Mouse (Mus musculus) hindbrain, postnatal 0 days (tissue): Measurements from ENCODE around the gene Colgalt2. TPM values are rescaled to one million over a fixed set of nuclear protein-coding genes. Genes with fewer than 3 reads are reported as not detected.
"Not testable (repeated sequence)": the region's sequence is repeated elsewhere in the genome, so short reads cannot be mapped to it uniquely, and the experiment has no call there.

Experiments used
- ATAC-seq: fragments of 200-750 bp; cut with Nextera tagmentation; 2 replicates; pipeline ENCODE4 v1.8.0; 2017; ENCODE audit warnings: mild to moderate bottlenecking, moderate TSS enrichment, moderate library complexity
- DNase-seq: peaks from one replicate; pipeline ENCODE4 v3.0.0-alpha.2; 2015; ENCODE audit warnings: low spot score
- H3K27ac ChIP-seq: fragments of 300-500 bp; sonication (generic); 2 replicates; pipeline ENCODE4 v1.5.1; 2014; ENCODE audit warnings: mild to moderate bottlenecking
- H3K27me3 ChIP-seq: fragments of 300-500 bp; sonication (generic); 2 replicates; pipeline ENCODE4 v1.6.1; 2014; ENCODE audit warnings: low read length, mixed read lengths; ENCODE audit not compliant: insufficient read depth
- H3K36me3 ChIP-seq: fragments of 300-500 bp; sonication (generic); 2 replicates; pipeline ENCODE4 v1.6.1; 2014; ENCODE audit warnings: low read length, mixed read lengths; ENCODE audit not compliant: insufficient read depth
- H3K4me1 ChIP-seq: fragments of 300-500 bp; sonication (generic); 2 replicates; pipeline ENCODE4 v1.6.1; 2014; ENCODE audit warnings: antibody characterized with exemption, low read length, mixed read lengths; ENCODE audit not compliant: insufficient read depth
- H3K4me2 ChIP-seq: fragments of 300-500 bp; sonication (generic); 2 replicates; pipeline ENCODE4 v1.6.1; 2014; ENCODE audit warnings: low read depth, mild to moderate bottlenecking, low read length, moderate library complexity, mixed read lengths
- H3K4me3 ChIP-seq: fragments of 300-500 bp; sonication (generic); 2 replicates; pipeline ENCODE4 v1.5.1; 2014; ENCODE audit warnings: low read length
- H3K9ac ChIP-seq: fragments of 300-500 bp; sonication (generic); replicated peaks from 2 replicates; pipeline ENCODE4 v1.6.1; 2014; ENCODE audit warnings: mild to moderate bottlenecking, low read length, moderate library complexity, mixed read lengths
- H3K9me3 ChIP-seq: fragments of 300-500 bp; sonication (generic); 2 replicates; pipeline ENCODE4 v1.6.1; 2016; ENCODE audit warnings: low read length, mixed read lengths
- CTCF ChIP-seq: IDR thresholded peaks from 2 replicates; pipeline ENCODE4 v1.5.1; 2016; ENCODE audit warnings: antibody characterized with exemption, control low read depth, low read depth
- WGBS: fragments of 180-500 bp; shearing (Covaris S2); extraction: QIAGEN DNeasy Blood & Tissue Kit; methylation state at CpG from one replicate; pipeline ENCODE4 v1.1.7; 2014; 5-methylcytosine and 5-hydroxymethylcytosine counted together
- polyA plus RNA-seq: library from polyadenylated mRNA; unstranded; fragments of >200 nt; fragmentation: Nextera tagmentation; extraction: Ambion mirVana; gene quantifications from 2 replicates; pipeline ENCODE4 v1.2.1, GENCODE M21; 2015
- total RNA-seq: library from RNA; depleted of rRNA; stranded (reverse); fragments of >200 nt; gene quantifications from 2 replicates; pipeline ENCODE4 v1.2.3, GENCODE M21; 2014

Gene Colgalt2
- total and polyA plus RNA-seq, 2 experiments from 2014 or later = 3.4 to 6.6 TPM

GRCm38 (mm10) chr1:152416306-152416904, 16.8 kb downstream of the Colgalt2 start:
- no peak overlapping the region for H3K4me3 ChIP-seq
- H3K27me3 ChIP-seq = no peaks in the 10 kb centered on the region
- H3K4me1 ChIP-seq = no peaks in the 10 kb centered on the region
- TF ChIP-seq CTCF = no peak
- H3K9ac ChIP-seq = no peak overlapping the region
- no peaks in the 10 kb centered on the region for H3K9me3 ChIP-seq
- no peak for DNase-seq
- H3K36me3 ChIP-seq = no peaks in the 10 kb centered on the region
- WGBS = 87% methylated on average over 13 of the region's 13 CpGs
- ATAC-seq = no peak
- H3K4me2 ChIP-seq = no peak overlapping the region
- no peak overlapping the region for H3K27ac ChIP-seq

GRCm38 (mm10) chr1:152417602-152418001, 18.0 kb downstream of the Colgalt2 start:
- H3K36me3 ChIP-seq = no peaks in the 10 kb centered on the region
- H3K9ac ChIP-seq = no peak overlapping the region
- H3K27me3 ChIP-seq = no peaks in the 10 kb centered on the region
- H3K9me3 ChIP-seq = no peaks in the 10 kb centered on the region
- H3K4me3 ChIP-seq = no peak overlapping the region
- no peaks in the 10 kb centered on the region for H3K4me1 ChIP-seq
- no peak overlapping the region for H3K27ac ChIP-seq
- no peak for DNase-seq
- WGBS = 37% methylated on average over 5 of the region's 5 CpGs
- TF ChIP-seq CTCF = no peak
- H3K4me2 ChIP-seq = no peak overlapping the region
- no peak for ATAC-seq

GRCm38 (mm10) chr1:152422295-152422694, 22.7 kb downstream of the Colgalt2 start:
- no peaks in the 10 kb centered on the region for H3K27me3 ChIP-seq
- H3K36me3 ChIP-seq = no peaks in the 10 kb centered on the region
- H3K27ac ChIP-seq = no peak overlapping the region
- TF ChIP-seq CTCF = no peak
- H3K4me1 ChIP-seq = no peaks in the 10 kb centered on the region
- DNase-seq (no peak), ATAC-seq (no peak)
- H3K9me3 ChIP-seq = no peaks in the 10 kb centered on the region
- 80% methylated on average over 3 of the region's 3 CpGs for WGBS
- H3K4me2 ChIP-seq = no peak overlapping the region
- H3K9ac ChIP-seq = no peak overlapping the region
- no peak overlapping the region for H3K4me3 ChIP-seq

GRCm38 (mm10) chr1:152423052-152423451, 23.4 kb downstream of the Colgalt2 start:
- no peaks in the 10 kb centered on the region for H3K9me3 ChIP-seq
- TF ChIP-seq CTCF = no peak
- H3K36me3 ChIP-seq = no peaks in the 10 kb centered on the region
- H3K4me1 ChIP-seq = no peaks in the 10 kb centered on the region
- H3K27ac ChIP-seq = no peak overlapping the region
- DNase-seq (no peak), ATAC-seq (no peak)
- H3K9ac ChIP-seq = no peak overlapping the region
- no peak overlapping the region for H3K4me2 ChIP-seq
- H3K27me3 ChIP-seq = no peaks in the 10 kb centered on the region
- H3K4me3 ChIP-seq = no peak overlapping the region
- WGBS = 94% methylated on average over 3 of the region's 3 CpGs

- no peaks in the 10 kb centered on the region for H3K27me3 ChIP-seq
- DNase-seq = no peak
- H3K4me1 ChIP-seq = no peaks in the 10 kb centered on the region
- H3K36me3 ChIP-seq = no peaks in the 10 kb centered on the region
- 77% methylated on average over 12 of the region's 12 CpGs for WGBS
- no peak for TF ChIP-seq CTCF
- no peak overlapping the region for H3K9ac ChIP-seq
- ATAC-seq = no peak
- no peak overlapping the region for H3K4me3 ChIP-seq
- no peaks in the 10 kb centered on the region for H3K9me3 ChIP-seq
- no peak overlapping the region for H3K27ac ChIP-seq
- no peak overlapping the region for H3K4me2 ChIP-seq
Measured at GRCm38 (mm10) chr1:152427912-152428581, 28.4 kb downstream of the Colgalt2 start.

- Histone ChIP-seq H3K4me3 (no peak overlapping the region), H3K36me3 (no peaks in the 10 kb centered on the region), H3K27me3 (no peaks in the 10 kb centered on the region), H3K4me1 (no peaks in the 10 kb centered on the region), H3K9ac (no peak overlapping the region), H3K27ac (no peak overlapping the region), H3K4me2 (no peak overlapping the region), H3K9me3 (no peaks in the 10 kb centered on the region)
- 88% methylated on average over 7 of the region's 7 CpGs for WGBS
- no peak for TF ChIP-seq CTCF
- DNase-seq = no peak
- no peak for ATAC-seq
Measured at GRCm38 (mm10) chr1:152429805-152430204, 30.2 kb downstream of the Colgalt2 start.

GRCm38 (mm10) chr1:152434166-152434565, 34.5 kb downstream of the Colgalt2 start:
- no peaks in the 10 kb centered on the region for H3K36me3 ChIP-seq
- no peak for ATAC-seq
- WGBS = 67% methylated on average over 4 of the region's 4 CpGs

GRCm38 (mm10) chr1:152437518-152437917, 37.9 kb downstream of the Colgalt2 start:
- H3K4me2 ChIP-seq, H3K9ac ChIP-seq, H3K36me3 ChIP-seq, H3K27ac ChIP-seq, H3K4me1 ChIP-seq, ATAC-seq, H3K27me3 ChIP-seq, H3K4me3 ChIP-seq, DNase-seq, H3K9me3 ChIP-seq: not testable (repeated sequence)
- WGBS = 86% methylated on average over 16 of the region's 17 CpGs

More at GRCm38 (mm10) chr1:152434166-152434565, 34.5 kb downstream of the Colgalt2 start:
- no peak overlapping the region for H3K9ac ChIP-seq
- H3K4me2 ChIP-seq = no peak overlapping the region
- no peak overlapping the region for H3K27ac ChIP-seq
- H3K9me3 ChIP-seq = no peaks in the 10 kb centered on the region
- H3K4me1 ChIP-seq = no peaks in the 10 kb centered on the region
- no peak for TF ChIP-seq CTCF
- H3K27me3 ChIP-seq = no peaks in the 10 kb centered on the region
- no peak overlapping the region for H3K4me3 ChIP-seq
- no peak for DNase-seq
